Mouse (Mus musculus) megakaryocyte, adult 5-6 weeks (primary cell): Measurements from ENCODE around the gene Prrt4. TPM values are rescaled to one million over a fixed set of nuclear protein-coding genes. Genes with fewer than 3 reads are reported as not detected.
"Not testable (repeated sequence)": the region's sequence is repeated elsewhere in the genome, so short reads cannot be mapped to it uniquely, and the experiment has no call there.

Experiments used
- ATAC-seq: 2 replicates; pipeline ENCODE4 v1.8.0; 2016; ENCODE audit warnings: mild to moderate bottlenecking, inconsistent platforms; ENCODE audit not compliant: poor library complexity, severe bottlenecking
- total RNA-seq, 2 experiments: library from RNA; stranded (forward) in 1 of 2; stranded (reverse) in 1 of 2; fragments of 153-499, 151-499 nt in 1 of 2; fragments of 221-1000, 200-1000 nt in 1 of 2; gene quantifications; 2 replicates each; pipeline versions ENCODE4 v1.2.3 to v1.2.4; 2015 to 2017

Gene Prrt4
- not detected in 2 replicates for total RNA-seq (2015)
- not detected in 2 replicates for total RNA-seq (2017)

GRCm38 (mm10) chr6:29178888-29179658 is at the start of gene Prrt4:
Gene Prrt4, minus strand, starts transcription at chr6:29179584.
- no peak for ATAC-seq

- ATAC-seq, result not testable (repeated sequence)
Observed at GRCm38 (mm10) chr6:29217717-29218116, 38.3 kb upstream of the Prrt4 start.

GRCm38 (mm10) chr6:29215881-29216501 is 36.6 kb upstream of the Prrt4 start, which contains the start of gene Impdh1:
Gene Impdh1, minus strand, starts transcription at chr6:29216364.
- ATAC-seq, result peak; percentile 62

- no peak for ATAC-seq
Observed at GRCm38 (mm10) chr6:29215181-29215580, 35.8 kb upstream of the Prrt4 start.

GRCm38 (mm10) chr6:29214776-29215175 is 35.4 kb upstream of the Prrt4 start:
- no peak for ATAC-seq

GRCm38 (mm10) chr6:29214245-29214644 is 34.9 kb upstream of the Prrt4 start:
- ATAC-seq, result no peak

GRCm38 (mm10) chr6:29213436-29213835 is 34.1 kb upstream of the Prrt4 start:
- no peak for ATAC-seq

GRCm38 (mm10) chr6:29211806-29212492 is 32.6 kb upstream of the Prrt4 start:
- ATAC-seq, result peak; percentile 76

- no peak for ATAC-seq
Observed at GRCm38 (mm10) chr6:29211146-29211545, 31.8 kb upstream of the Prrt4 start.

GRCm38 (mm10) chr6:29210231-29210936 is 31.0 kb upstream of the Prrt4 start:
- no peak for ATAC-seq

- no peak for ATAC-seq
Observed at GRCm38 (mm10) chr6:29208178-29208577, 28.8 kb upstream of the Prrt4 start.

- no peak for ATAC-seq
Observed at GRCm38 (mm10) chr6:29207017-29207416, 27.6 kb upstream of the Prrt4 start.

GRCm38 (mm10) chr6:29206006-29206405 is 26.6 kb upstream of the Prrt4 start:
- no peak for ATAC-seq

GRCm38 (mm10) chr6:29204932-29205614 is 25.7 kb upstream of the Prrt4 start:
- peak; percentile 62 for ATAC-seq

GRCm38 (mm10) chr6:29203861-29204585 is 24.6 kb upstream of the Prrt4 start:
- no peak for ATAC-seq

GRCm38 (mm10) chr6:29203096-29203495 is 23.7 kb upstream of the Prrt4 start:
- no peak for ATAC-seq

GRCm38 (mm10) chr6:29201988-29202387 is 22.6 kb upstream of the Prrt4 start:
- no peak for ATAC-seq

GRCm38 (mm10) chr6:29201341-29201740 is 22.0 kb upstream of the Prrt4 start:
- ATAC-seq, result no peak

GRCm38 (mm10) chr6:29200496-29200895 is 21.1 kb upstream of the Prrt4 start:
- no peak for ATAC-seq
